In genomic region chr10:83080275-83080741, GRCm38 (mm10) we compare ENCODE assay signal across 9 mouse cellular contexts.
A peak's percentile ranks its signal among the peaks of the same experiment; 100 is the strongest.
DNase-seq lines count a peak whose midpoint lies in the region; ATAC-seq lines count a peak whose summit lies in the region.
"Had no signal": no experiment of that assay in that cellular context is flagged by ENCODE, and none has a peak within 500 bp of the region (broad histone marks: within the 10 kb centered on the region; RNA-seq: fewer than 3 reads in every experiment).

No protein-coding gene starts in this region.

- H3K4me1 ChIP-seq in hindbrain, embryonic 14.5 days (replicated peaks; ENCODE audit: control insufficient read depth, insufficient read depth, low read length), result peaks cover 21% of the 10 kb centered on the region

- H3K9ac ChIP-seq in hindbrain, embryonic 14.5 days, result no peak overlapping the region

- H3K27me3 ChIP-seq in hindbrain, embryonic 14.5 days (ENCODE audit: control insufficient read depth, insufficient read depth, low read length), result no peaks in the 10 kb centered on the region

- ATAC-seq in hindbrain, embryonic 14.5 days (ENCODE audit: low FRiP score), result peak; percentile 23; the same call in 1 of the 2 replicates

- no peak overlapping the region for H3K4me3 ChIP-seq in hindbrain, embryonic 14.5 days (replicated peaks; ENCODE audit: low read length)

- H3K27ac ChIP-seq in hindbrain, embryonic 14.5 days, result no peak overlapping the region

- 40% methylated on average over 12 of the region's 12 CpGs for WGBS in hindbrain, embryonic 14.5 days

- no peaks in the 10 kb centered on the region for H3K36me3 ChIP-seq in hindbrain, embryonic 14.5 days (replicated peaks; ENCODE audit: control insufficient read depth, insufficient read depth)

- no peaks in the 10 kb centered on the region for H3K9me3 ChIP-seq in hindbrain, embryonic 14.5 days (ENCODE audit: control insufficient read depth, low read length)

- no peak overlapping the region for H3K4me2 ChIP-seq in hindbrain, embryonic 14.5 days (replicated peaks)

- peak; percentile 50 for DNase-seq in embryo, embryonic 10.5 days (ENCODE audit: low spot score)
- DNase-seq in embryo, embryonic 11 days, result no peak
- DNase-seq in T-cell, adult 2 months (ENCODE audit: low spot score), result peak; percentile 22
- DNase-seq in hindbrain, embryonic 14.5 days (ENCODE audit: low spot score), result no peak
- DNase-seq in lung, postnatal 36 days, result peak; percentile 32
- no peak for DNase-seq in right cerebral cortex, postnatal 10 days (ENCODE audit: low spot score in 2 of 2)
- DNase-seq in right cerebral cortex, postnatal 4 days, result no peak
- no peak for DNase-seq in adrenal gland, postnatal 25 days
- DNase-seq: right cerebral cortex, postnatal 25 days had no signal

Comparison
In these comparisons a context has a peak if more than half of its experiments do, and no peak if none do; other contexts are left out.
1. DNase-seq: peak in embryo, embryonic 10.5 days (single experiment), T-cell, adult 2 months (single experiment) and lung, postnatal 36 days (single experiment); none in embryo, embryonic 11 days (single experiment), hindbrain, embryonic 14.5 days (single experiment), right cerebral cortex, postnatal 10 days (0 of 2), right cerebral cortex, postnatal 4 days (single experiment) and adrenal gland, postnatal 25 days (single experiment).